Mouse (Mus musculus): ENCODE measurements around the gene Rabgap1l. TPM values are rescaled to one million over a fixed set of nuclear protein-coding genes. Genes with fewer than 3 reads are reported as not detected.
"Not testable (repeated sequence)": the region's sequence is repeated elsewhere in the genome, so short reads cannot be mapped to it uniquely, and the experiment has no call there.

Gene Rabgap1l
- polyA plus RNA-seq, 1 experiment: 29.9 TPM

GRCm38 (mm10) chr1:160417196-160417854 lies 375.7 kb downstream of the Rabgap1l start:
- no peaks in the 10 kb centered on the region for H3K4me1 ChIP-seq (ENCODE audit: control insufficient read depth, insufficient read depth, low read length)
- H3K27ac ChIP-seq (ENCODE audit: insufficient read depth, low read depth, low read length): no peak overlapping the region
- H3K4me3 ChIP-seq (ENCODE audit: insufficient read depth, low read length): no peak overlapping the region
- TF ChIP-seq POLR2A (IDR thresholded peaks at IDR 0.05; ENCODE audit: borderline replicate concordance, low read depth, low read length): no peak
- no peak for TF ChIP-seq CTCF (IDR thresholded peaks at IDR 0.05; ENCODE audit: low read depth, low read length)

- peaks cover 9% of the 10 kb centered on the region for H3K4me1 ChIP-seq (ENCODE audit: control insufficient read depth, insufficient read depth, low read length)
- no peak overlapping the region for H3K4me3 ChIP-seq (ENCODE audit: insufficient read depth, low read length)
- TF ChIP-seq POLR2A (IDR thresholded peaks at IDR 0.05; ENCODE audit: borderline replicate concordance, low read depth, low read length) (no peak), CTCF (IDR thresholded peaks at IDR 0.05; ENCODE audit: low read depth, low read length) (no peak)
- H3K27ac ChIP-seq (ENCODE audit: insufficient read depth, low read depth, low read length): no peak overlapping the region
These were observed 382.2 kb downstream of the Rabgap1l start for GRCm38 (mm10) chr1:160410822-160411221.

GRCm38 (mm10) chr1:160409689-160410088 lies 383.3 kb downstream of the Rabgap1l start:
- not testable (repeated sequence) for H3K27ac ChIP-seq (ENCODE audit: insufficient read depth, low read depth, low read length)

GRCm38 (mm10) chr1:160409123-160409522 lies 383.9 kb downstream of the Rabgap1l start:
- H3K4me3 ChIP-seq (ENCODE audit: insufficient read depth, low read length): no peak overlapping the region
- H3K27ac ChIP-seq (ENCODE audit: insufficient read depth, low read depth, low read length): 0 out of 2 replicates have a peak overlapping the region, but pooled peaks have one; percentile 4
- no peak for TF ChIP-seq CTCF (IDR thresholded peaks at IDR 0.05; ENCODE audit: low read depth, low read length)
- no peak for TF ChIP-seq POLR2A (IDR thresholded peaks at IDR 0.05; ENCODE audit: borderline replicate concordance, low read depth, low read length)
- H3K4me1 ChIP-seq (ENCODE audit: control insufficient read depth, insufficient read depth, low read length): peaks cover 9% of the 10 kb centered on the region

More at GRCm38 (mm10) chr1:160409689-160410088, 383.3 kb downstream of the Rabgap1l start:
- H3K4me1 ChIP-seq (ENCODE audit: control insufficient read depth, insufficient read depth, low read length); H3K4me3 ChIP-seq (ENCODE audit: insufficient read depth, low read length): not testable (repeated sequence)

- no peak for TF ChIP-seq CTCF (IDR thresholded peaks at IDR 0.05; ENCODE audit: low read depth, low read length)
- no peak for TF ChIP-seq POLR2A (IDR thresholded peaks at IDR 0.05; ENCODE audit: borderline replicate concordance, low read depth, low read length)
- Histone ChIP-seq H3K4me3 (ENCODE audit: insufficient read depth, low read length) (no peak overlapping the region), H3K27ac (ENCODE audit: insufficient read depth, low read depth, low read length) (0 out of 2 replicates have a peak overlapping the region, but pooled peaks have one; percentile 2), H3K4me1 (ENCODE audit: control insufficient read depth, insufficient read depth, low read length) (peaks cover 9% of the 10 kb centered on the region)
These were observed 384.6 kb downstream of the Rabgap1l start for GRCm38 (mm10) chr1:160408302-160408897.

- no peak overlapping the region for H3K4me3 ChIP-seq (ENCODE audit: insufficient read depth, low read length)
- H3K4me1 ChIP-seq (ENCODE audit: control insufficient read depth, insufficient read depth, low read length): peaks cover 11% of the 10 kb centered on the region
- TF ChIP-seq CTCF (IDR thresholded peaks at IDR 0.05; ENCODE audit: low read depth, low read length) (no peak), POLR2A (IDR thresholded peaks at IDR 0.05; ENCODE audit: borderline replicate concordance, low read depth, low read length) (no peak)
- no peak overlapping the region for H3K27ac ChIP-seq (ENCODE audit: insufficient read depth, low read depth, low read length)
These were observed 393.6 kb downstream of the Rabgap1l start for GRCm38 (mm10) chr1:160399428-160399827.

GRCm38 (mm10) chr1:160397037-160397436 lies 396.0 kb downstream of the Rabgap1l start:
- Histone ChIP-seq H3K4me3 (ENCODE audit: insufficient read depth, low read length) (no peak overlapping the region), H3K27ac (ENCODE audit: insufficient read depth, low read depth, low read length) (no peak overlapping the region), H3K4me1 (ENCODE audit: control insufficient read depth, insufficient read depth, low read length) (peaks cover 11% of the 10 kb centered on the region)
- TF ChIP-seq CTCF (IDR thresholded peaks at IDR 0.05; ENCODE audit: low read depth, low read length): no peak
- TF ChIP-seq POLR2A (IDR thresholded peaks at IDR 0.05; ENCODE audit: borderline replicate concordance, low read depth, low read length): no peak

GRCm38 (mm10) chr1:160387446-160387845 lies 405.6 kb downstream of the Rabgap1l start:
- H3K4me3 ChIP-seq (ENCODE audit: insufficient read depth, low read length): no peak overlapping the region
- H3K4me1 ChIP-seq (ENCODE audit: control insufficient read depth, insufficient read depth, low read length): no peaks in the 10 kb centered on the region
- H3K27ac ChIP-seq (ENCODE audit: insufficient read depth, low read depth, low read length): no peak overlapping the region
- TF ChIP-seq POLR2A (IDR thresholded peaks at IDR 0.05; ENCODE audit: borderline replicate concordance, low read depth, low read length) (no peak), CTCF (IDR thresholded peaks at IDR 0.05; ENCODE audit: low read depth, low read length) (no peak)

GRCm38 (mm10) chr1:160378367-160378766 lies 414.6 kb downstream of the Rabgap1l start:
- H3K4me1 ChIP-seq (ENCODE audit: control insufficient read depth, insufficient read depth, low read length): peaks cover 2% of the 10 kb centered on the region
- no peak overlapping the region for H3K4me3 ChIP-seq (ENCODE audit: insufficient read depth, low read length)
- TF ChIP-seq POLR2A (IDR thresholded peaks at IDR 0.05; ENCODE audit: borderline replicate concordance, low read depth, low read length) (no peak), CTCF (IDR thresholded peaks at IDR 0.05; ENCODE audit: low read depth, low read length) (no peak)
- H3K27ac ChIP-seq (ENCODE audit: insufficient read depth, low read depth, low read length): no peak overlapping the region
